Mouse (Mus musculus): ENCODE data around the gene Kera.

Gene Kera

DNA sequence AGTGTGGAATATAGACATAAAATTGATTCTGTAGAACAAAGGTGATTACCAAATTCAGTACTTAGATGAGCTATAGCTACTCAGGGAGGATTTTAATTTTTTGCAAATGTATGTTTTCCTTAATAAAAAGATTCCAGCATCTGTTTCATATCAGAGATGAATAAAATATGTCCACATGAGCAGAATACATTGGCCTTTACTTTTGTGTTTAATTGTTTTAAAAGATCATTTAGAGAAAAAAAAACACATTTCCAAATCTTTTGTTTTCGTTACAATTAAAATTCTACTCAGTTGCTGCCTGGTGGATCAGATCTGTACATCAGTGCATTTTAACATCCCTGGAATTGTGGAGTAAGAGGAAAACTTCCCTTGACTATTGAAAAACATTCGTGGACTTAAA, at the start of gene Kera:
Gene Kera, plus strand, starts transcription at position 301 of the 400 bp plus-strand sequence.
- DNase-seq: no peak

DNA sequence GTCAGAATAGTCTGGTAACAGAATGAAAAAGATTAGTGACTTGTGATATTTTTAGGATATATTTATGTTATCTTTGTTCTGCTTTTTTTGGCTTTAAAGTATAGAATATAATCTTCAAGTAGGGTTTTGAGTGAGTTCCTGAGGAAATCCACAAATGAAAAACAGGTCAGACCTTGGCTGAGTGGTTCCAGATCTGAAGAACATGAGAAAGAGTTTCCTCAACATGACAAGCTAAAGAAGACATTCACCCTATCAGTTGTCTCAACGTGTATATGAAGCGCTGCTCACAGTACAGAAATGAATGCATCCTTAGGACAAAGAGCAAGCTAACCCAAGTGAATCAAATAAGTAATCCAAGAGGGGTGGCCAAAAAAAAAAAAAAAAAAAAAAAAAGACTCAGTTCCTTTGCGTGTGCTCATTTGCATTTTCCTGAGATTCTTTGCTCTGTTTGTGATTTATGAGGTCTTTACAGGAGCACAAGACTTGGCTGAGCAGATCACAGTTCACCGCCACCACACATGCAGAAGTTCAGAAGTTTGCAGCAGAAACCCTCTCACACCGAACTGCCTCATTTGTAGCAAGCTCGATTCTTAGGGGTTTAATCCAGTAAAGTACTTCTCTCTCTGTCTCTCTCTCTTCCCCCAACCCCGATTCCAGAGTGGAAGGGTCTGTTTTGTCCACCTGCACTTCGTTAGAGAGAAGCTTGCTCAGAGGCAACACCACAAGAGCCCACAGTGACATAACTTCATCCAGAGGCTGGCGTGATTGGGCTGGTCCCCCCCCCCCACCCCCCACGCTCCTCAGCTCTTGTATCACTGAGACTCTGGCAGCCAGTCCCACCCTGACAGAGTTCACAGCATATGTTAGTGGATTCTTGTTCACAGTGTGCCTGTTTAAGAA, 41.5 kb upstream of the Kera start, which contains the start of gene Lum:
Gene Lum, plus strand, starts transcription at position 172 of the 900 bp plus-strand sequence.
- DNase-seq: peak; percentile 57

DNA sequence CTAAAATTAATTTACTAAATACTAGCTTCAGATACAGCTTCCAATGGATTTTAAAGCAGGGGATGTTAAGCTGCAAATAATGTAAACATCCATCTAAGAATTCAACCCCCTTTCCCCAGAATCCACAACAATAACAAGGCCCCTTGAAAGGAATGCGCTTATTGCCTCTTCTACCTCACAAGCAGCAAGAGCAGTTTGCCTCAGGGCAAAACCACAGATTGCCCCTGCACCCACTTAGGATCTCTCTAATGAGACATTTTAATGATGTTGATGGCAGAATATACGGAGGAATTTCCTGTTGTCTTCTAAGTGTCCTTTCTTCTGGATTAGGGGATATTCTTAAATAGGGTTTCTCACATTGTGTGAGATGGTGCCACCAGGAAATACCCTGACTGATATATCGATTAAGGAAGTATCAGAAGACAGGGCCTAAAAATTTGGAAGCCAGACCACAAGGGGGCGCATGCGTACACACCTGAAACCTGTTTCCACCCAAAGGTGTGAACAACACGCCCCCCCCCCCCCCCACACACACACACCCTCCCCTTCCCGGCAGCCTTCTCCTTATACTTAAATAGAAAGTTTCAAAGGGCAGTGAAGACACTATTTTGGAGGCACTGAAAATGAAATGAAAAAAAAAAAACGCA, 39.1 kb upstream of the Kera start:
- DNase-seq: peak; percentile 19

DNA sequence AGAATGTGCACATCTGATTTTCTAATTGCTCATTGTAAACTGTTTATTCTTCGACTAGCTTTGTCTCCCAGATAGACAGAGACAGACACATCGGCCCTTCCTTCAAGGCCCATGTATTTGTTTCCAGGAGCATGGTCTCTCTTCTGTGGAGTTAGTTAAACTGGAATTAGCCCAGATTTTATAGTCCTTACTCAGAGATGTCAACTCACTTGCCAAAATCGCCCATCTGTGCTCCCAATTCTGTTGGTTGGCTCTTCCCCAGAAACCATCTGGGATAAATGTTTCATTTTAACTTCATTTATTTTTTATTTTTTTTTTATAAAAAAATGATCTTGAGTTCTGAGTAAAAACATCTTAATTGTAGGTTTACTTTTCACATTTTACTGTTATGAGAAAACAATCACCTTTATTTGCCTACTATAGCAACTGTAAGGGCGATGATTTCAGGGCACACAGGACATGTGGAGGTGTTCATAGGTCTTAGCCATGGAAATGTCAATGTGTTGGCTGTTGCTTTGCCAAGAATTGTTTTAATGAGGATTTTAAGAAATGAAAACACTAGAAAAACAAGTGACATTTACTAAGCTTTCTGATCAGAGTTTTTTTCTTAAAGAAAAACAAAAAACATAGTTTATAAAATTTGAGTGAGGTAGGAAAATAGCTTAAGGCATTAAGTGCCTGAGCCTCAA, 24.0 kb upstream of the Kera start:
- no peak for DNase-seq

DNA sequence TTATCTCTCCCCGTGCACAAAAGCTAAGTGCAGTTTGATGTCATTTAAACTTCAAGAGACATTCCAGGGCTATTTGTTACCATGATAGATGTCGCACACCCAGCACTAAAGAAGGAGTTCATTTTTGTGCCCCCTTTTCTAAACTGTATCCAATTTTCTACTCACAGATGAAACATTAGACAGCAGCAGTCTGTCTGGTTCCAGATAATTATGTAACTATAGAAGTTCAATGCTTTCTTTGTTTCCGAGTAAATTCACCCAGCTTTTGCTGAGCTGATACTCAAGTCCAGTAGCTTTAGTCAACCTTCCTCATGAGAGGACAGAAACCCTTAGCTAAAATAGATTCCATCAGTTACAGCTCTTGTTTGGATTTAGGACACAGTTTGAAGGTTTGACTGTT, 22.5 kb upstream of the Kera start:
- DNase-seq: no peak

DNA sequence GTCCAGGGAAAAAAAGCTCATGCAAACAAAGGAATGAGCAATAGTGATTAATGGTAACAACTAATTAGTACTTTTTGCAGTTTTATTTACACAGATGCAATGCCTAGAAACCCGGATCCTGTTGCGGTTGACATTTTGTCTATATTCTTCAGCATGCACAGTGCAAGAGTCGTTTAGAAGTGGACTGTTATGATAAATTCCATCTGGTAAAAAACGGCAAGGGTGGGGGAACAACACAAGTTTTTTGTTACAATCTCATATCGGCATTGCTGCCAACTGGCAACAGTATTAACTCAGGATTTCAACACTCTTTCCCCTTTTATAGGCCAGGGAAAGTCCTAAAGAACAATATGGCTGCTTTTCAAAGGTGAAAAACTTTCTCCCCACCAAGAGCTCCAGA, 19.5 kb upstream of the Kera start:
- DNase-seq: no peak

DNA sequence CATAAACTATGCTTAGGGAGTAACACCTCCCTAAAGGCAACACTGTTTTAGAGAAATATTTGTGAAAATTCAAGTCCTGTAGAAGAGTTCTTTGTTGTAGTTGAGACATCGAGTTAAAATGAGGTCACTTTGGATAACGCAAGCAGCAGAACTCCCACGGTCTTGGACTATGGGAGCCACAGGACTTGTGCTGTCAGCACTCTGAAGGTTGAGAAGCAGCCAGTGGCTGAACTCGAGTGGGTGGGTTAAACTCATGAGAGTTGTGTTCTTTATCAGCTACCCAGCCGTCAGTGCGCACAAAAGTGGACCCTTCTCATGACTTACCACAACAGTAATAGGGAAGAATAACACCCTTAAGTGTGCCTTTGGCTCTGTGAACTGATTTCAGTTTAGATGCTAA, 17.1 kb upstream of the Kera start:
- no peak for DNase-seq

DNA sequence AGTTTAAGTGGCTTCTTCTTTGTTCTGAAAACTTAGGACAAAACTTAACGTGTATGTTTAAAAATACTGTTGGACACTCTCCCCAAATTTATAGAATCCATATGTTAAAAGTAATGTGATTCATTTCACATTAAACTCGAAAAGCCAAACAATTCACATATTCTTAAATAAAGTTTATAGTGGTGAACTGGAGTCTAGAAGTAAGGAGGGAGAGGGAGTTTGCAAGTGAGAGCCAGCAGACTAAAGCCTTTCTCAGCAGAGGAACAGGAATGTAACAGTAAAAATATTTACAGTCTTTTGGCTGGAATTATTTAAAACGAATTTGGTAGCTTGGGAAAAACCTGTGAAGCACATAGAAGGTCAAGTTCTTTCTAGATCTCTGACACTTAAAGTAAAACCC, 15.6 kb upstream of the Kera start:
- DNase-seq: no peak

DNA sequence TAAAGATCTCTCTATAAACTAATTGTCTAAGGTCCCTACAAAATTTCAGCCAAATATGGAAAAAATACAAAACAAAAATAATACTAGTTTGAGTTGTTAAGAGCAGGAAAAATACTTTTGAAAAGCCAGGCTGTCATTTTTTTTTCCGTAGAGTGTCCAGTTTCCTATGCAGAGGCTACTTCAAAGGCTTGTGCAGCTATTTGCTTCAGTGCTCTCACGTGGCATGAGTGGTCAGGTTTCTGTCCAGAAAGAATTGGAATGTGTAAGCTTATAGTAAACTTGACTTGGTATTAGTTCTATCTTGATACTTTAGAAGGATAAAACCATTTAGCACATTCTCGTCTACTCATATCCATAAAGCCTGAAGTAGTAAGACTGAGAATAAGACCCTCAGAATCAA, 15.0 kb upstream of the Kera start:
- DNase-seq: no peak

DNA sequence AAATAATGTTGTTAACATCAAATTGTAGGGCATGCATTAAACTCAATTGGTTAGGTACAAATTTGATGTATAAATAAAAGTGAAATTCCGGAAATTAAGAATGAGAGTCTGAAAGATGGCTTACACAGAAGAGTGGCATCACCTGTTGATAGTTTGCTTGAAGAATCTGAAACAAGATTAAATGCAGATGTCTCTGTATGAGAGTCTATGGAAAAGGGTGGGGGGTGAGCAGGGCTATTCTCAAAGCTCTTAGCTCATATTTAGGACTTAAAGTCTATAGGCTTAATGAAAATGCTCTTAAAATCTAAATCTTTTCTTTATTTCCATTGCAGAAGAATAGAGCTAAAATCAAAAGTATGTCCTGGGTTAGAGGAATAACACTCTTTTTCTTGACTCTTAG, 11.0 kb upstream of the Kera start:
- DNase-seq: peak; percentile 13

DNA sequence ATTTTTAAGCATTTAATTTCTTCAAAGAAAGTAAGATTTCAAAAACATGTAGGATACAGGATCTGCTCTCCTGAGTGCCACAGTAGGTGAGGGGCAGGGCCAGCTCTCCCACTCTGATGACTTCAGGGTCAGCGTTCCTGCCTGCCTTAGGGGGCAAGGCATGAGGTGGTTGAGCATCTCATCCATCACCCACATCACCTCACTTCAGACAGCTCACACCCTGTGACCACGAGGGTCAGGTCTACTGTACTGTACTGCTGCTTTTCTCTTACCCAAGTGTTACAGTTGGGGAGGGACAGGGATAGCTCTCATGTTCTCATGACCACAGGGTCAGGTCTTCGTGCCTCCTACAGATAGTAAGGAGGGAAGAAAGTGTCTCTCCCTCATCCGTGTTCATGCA, 4.9 kb upstream of the Kera start:
- no peak for DNase-seq

DNA sequence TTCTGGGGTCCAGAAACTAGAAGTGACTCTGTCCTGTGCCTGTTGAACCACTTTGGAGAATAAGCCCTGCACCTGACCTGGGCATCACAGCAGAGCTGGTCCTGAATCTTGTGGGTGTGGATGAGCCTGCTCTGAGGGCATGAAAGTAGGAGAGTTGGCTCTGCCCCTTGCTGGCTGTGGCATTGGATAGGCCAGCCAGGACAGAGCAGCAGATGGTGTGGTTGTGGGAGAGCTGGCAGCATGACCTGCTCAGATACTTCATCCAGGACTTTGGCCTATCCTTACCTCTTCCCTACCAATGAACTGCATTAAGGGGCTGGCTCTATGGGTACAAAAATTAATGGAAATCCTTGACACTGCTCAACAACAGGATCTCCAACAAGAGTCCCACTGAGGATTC, 3.4 kb upstream of the Kera start:
- no peak for DNase-seq

DNA sequence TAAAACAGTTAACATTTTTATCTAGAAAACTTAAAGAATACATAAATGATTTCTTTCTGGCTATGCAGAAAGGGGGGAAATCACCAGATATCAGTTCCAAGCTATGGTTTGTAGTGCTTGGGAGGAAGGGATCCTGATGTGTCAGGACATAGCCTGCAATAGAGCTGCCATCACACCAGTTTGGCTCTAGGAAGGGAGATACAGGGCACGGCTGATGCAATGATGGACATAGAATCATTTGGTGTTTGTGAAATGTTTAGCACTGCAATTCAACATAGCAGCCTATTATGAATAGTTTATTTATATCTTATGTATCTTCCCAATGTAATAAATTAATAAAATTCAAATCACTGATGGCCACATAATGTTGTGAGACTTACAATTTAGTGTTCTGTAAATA, 15.6 kb downstream of the Kera start:
- no peak for DNase-seq

DNA sequence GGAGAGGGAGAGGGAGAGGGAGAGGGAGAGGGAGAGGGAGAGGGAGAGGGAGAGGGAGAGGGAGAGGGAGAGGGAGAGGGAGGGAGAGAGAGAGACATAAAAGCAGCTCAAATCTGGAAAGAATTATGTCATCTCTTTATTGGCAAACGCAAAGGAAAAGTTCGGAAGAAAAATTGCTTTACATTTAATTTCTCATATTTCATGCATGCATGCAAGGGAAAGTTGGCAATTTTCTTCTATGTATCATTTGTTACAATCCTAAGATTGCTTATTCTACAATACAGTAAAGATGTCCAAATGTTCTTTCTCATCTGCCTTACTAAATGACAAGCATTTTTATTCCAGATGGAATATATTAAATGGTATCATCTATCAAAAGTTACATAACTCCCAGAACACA, 17.7 kb downstream of the Kera start:
- peak; percentile 6 for DNase-seq

DNA sequence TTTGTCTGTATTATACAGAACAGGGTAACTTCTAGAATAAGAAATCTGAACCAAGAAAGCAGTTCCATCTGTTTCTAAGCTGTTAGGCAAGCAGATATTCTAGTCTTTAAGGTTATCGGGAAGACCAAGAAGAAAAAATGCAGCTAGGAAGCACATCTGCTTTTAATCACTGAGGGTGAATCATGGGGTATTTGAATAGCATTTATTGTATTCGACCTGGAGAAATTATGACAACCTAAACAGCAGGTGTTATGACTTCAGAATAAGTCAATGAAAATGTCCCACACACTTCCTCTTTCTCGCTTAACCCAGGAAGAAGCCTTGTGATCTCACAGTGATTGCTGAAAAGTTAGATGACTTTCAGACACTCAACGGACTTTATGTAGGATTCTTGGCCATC, 18.4 kb downstream of the Kera start:
- peak; percentile 58 for DNase-seq

DNA sequence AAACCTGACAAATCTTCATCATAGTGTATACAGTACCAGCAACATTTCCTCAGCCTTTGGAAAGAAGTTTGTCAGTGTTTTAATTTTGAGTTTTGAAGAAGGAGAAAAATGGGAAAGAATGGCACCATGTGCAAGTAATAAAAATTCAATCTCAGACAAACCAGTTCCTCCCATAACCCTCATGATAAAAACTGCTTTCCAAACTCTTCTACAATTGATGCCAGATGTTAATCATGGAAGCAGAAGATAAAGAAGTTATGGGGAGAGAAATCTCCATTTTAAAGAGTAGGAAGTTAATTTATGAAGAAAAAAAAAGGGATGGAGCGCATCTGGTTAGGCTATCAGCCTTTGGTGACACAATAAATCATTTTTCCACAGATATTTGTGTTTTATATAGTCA, 19.9 kb downstream of the Kera start:
- DNase-seq: peak; percentile 9

DNA sequence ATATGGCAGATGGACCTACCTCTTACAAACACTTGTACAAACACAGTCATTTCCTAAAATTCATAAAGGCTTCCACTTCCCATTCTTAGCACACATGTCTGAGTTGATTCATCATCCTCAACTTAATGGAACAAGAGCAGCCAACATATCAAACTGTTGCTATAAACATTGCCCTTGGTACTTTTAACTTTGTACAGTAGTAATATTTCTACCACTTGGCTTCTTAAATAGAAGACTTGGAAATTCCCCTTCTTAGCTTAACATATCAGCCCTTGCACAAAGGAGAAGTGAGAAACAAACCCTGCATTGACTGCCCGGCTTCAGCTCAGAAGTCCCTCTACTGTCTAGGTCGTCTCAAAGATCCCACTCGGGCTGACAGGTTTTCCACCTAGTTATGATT, 24.4 kb downstream of the Kera start:
- DNase-seq: no peak

DNA sequence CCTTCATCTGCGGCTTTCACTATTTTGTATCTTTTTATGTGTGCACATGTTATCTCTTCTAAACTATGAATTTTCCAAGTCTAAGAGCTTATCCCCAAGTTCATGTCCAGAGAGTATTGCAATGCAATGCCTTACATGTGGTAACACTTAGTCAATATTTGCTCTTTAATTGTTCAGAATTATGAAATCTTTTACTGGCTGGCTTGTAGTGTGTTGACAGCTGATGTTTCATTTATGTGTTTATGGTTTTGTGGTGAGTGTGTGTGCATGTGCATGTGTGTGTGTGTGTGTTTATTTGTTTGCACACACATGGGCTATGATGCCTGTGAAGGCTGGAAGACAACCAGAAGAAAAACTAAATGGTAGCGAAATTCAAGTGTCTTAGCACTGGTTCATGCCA, 35.2 kb downstream of the Kera start:
- DNase-seq: no peak

DNA sequence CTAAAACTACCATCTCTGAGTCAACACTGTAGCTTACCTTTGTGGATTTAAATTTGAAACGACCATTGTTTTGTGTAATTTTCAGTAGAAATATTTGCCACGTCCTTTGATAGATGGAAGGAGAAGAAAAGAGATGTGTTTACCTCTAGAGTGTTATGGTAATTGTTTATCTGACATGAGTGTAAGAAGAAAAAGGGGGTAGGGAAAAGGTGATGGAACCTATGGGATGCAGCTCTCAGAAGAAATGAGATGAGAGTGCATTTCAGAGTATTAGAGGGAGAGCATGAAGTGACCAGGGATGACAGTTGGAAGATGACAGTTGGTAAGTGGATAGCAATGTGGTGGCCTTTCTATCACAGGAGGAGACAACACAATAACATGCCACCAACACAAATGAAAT, 37.1 kb downstream of the Kera start, which contains the start of gene Epyc:
Gene Epyc, plus strand, starts transcription at position 301 of the 400 bp plus-strand sequence.
- DNase-seq: no peak

DNA sequence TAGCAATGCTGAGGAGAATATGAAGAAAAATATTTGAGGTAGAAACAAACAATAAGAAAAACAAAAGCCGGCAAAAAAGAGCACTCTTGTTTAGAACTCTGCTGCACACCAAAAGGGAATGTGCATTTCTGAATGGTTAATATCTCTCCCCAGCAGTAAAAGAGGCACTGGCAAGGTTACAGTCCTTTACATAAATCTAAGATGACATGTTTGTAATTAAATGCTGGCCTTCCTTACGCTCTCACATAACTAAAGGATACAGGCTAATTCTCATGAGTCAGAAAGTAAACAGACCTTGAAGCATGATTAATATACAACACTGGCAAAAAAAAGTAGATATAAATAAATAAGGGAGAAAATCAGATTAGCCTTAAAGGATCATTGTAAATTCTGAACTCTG, 43.7 kb downstream of the Kera start:
- no peak for DNase-seq

DNA sequence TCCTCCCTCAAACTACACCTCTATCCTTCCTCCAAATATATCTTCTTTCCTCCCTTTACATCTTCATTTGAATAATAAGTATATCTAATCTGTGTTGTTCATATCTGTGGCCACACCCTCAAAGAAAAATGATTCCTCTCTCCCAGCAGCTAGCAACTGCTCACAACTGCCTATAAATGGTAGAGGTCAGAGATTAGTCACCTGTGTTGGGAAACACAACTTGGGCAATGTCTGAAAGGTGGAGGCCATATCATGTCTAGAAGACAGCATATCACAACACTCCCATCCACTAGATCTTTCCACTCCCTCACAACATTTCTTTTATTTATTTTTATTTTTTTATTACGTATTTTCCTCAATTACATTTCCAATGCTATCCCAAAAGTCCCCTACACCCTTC, 52.8 kb downstream of the Kera start:
- DNase-seq: no peak
